Mouse (Mus musculus) layer of hippocampus, postnatal 14 days (tissue): ENCODE measurements around the gene Tor1aip2. TPM values are rescaled to one million over a fixed set of nuclear protein-coding genes. Genes with fewer than 3 reads are reported as not detected.
"Not testable (repeated sequence)": the region's sequence is repeated elsewhere in the genome, so short reads cannot be mapped to it uniquely, and the experiment has no call there.

ENCODE experiments used
- DNase-seq, 2 experiments: peaks; one replicate each; pipeline ENCODE4 v3.0.0; 2021 to 2022; ENCODE audit warnings: low spot score in 2 of 2, mixed read lengths in 1 of 2
- long read RNA-seq, 2 experiments: library from polyadenylated mRNA; stranded (forward); transcript quantifications; one replicate each; pipeline ENCODE4 v2.0.0; 2021
- total RNA-seq, 2 experiments: library from RNA; stranded (reverse); gene quantifications; 2 replicates each; pipeline ENCODE4 v1.2.3; 2021

Gene Tor1aip2
- 10 to 100 TPM; 60.8 to 69.9 TPM for total RNA-seq
- long read RNA-seq, experiment 1, transcript Tor1aip2-202 (2 exons, 2,529 nt) = major isoform, 7 of 28 reads
- long read RNA-seq, experiment 1, transcript Tor1aip2-203 (3 exons, 2,589 nt) = major isoform, 7 of 28 reads
- long read RNA-seq, experiment 1, partial matches to known transcripts = 1 of 28 reads
- long read RNA-seq, experiment 1, other reads (novel, unspliced or antisense) = 10 of 28 reads
- long read RNA-seq, experiment 2, transcript Tor1aip2-203 (3 exons, 2,589 nt) = minor isoform, 7 of 45 reads
- long read RNA-seq, experiment 2, transcript Tor1aip2-202 (2 exons, 2,529 nt) = major isoform, 18 of 45 reads
- long read RNA-seq, experiment 2, partial matches to known transcripts = 3 of 45 reads
- long read RNA-seq, experiment 2, other reads (novel, unspliced or antisense) = 16 of 45 reads

GRCm38 (mm10) chr1:156035269-156035929 lies at the start of gene Tor1aip2:
Tor1aip2 (plus strand) TSS chr1:156035403.
- no peak for DNase-seq

GRCm38 (mm10) chr1:155987625-155988024 lies 47.6 kb upstream of the Tor1aip2 start:
- no peak for DNase-seq

- DNase-seq = no peak
Measured at GRCm38 (mm10) chr1:155989387-155989786, 45.8 kb upstream of the Tor1aip2 start.

- no peak for DNase-seq
Measured at GRCm38 (mm10) chr1:155990391-155990790, 44.8 kb upstream of the Tor1aip2 start.

- DNase-seq = no peak
Measured at GRCm38 (mm10) chr1:155994524-155994923, 40.7 kb upstream of the Tor1aip2 start.

GRCm38 (mm10) chr1:155995612-155996011 lies 39.6 kb upstream of the Tor1aip2 start:
- DNase-seq = no peak

GRCm38 (mm10) chr1:156002366-156002765 lies 32.8 kb upstream of the Tor1aip2 start:
- no peak for DNase-seq

GRCm38 (mm10) chr1:156003201-156003935 lies 31.8 kb upstream of the Tor1aip2 start:
- peak in 1 of 2 experiments; percentile 17 for DNase-seq

- no peak for DNase-seq
Measured at GRCm38 (mm10) chr1:156005906-156006305, 29.3 kb upstream of the Tor1aip2 start.

- no peak for DNase-seq
Measured at GRCm38 (mm10) chr1:156009003-156009402, 26.2 kb upstream of the Tor1aip2 start.

GRCm38 (mm10) chr1:156019800-156020199 lies 15.4 kb upstream of the Tor1aip2 start:
- DNase-seq = no peak

- DNase-seq = no peak
Measured at GRCm38 (mm10) chr1:156020402-156020801, 14.8 kb upstream of the Tor1aip2 start.

- DNase-seq = no peak
Measured at GRCm38 (mm10) chr1:156024831-156025503, 10.2 kb upstream of the Tor1aip2 start.

GRCm38 (mm10) chr1:156027849-156028248 lies 7.4 kb upstream of the Tor1aip2 start:
- no peak for DNase-seq

- no peak for DNase-seq
Measured at GRCm38 (mm10) chr1:156028340-156028975, 6.7 kb upstream of the Tor1aip2 start.

GRCm38 (mm10) chr1:156033921-156034320 lies 1.3 kb upstream of the Tor1aip2 start:
- no peak for DNase-seq

GRCm38 (mm10) chr1:156034661-156035060 lies 542 bp upstream of the Tor1aip2 start:
- DNase-seq = no peak

GRCm38 (mm10) chr1:156035930-156036737 lies 931 bp downstream of the Tor1aip2 start, which contains the start of gene Tor1aip1:
Tor1aip1 (minus strand) TSS chr1:156036480.
- peak; percentile 95 to 98 for DNase-seq

- no peak for DNase-seq
Measured at GRCm38 (mm10) chr1:156037144-156037583, 2.0 kb downstream of the Tor1aip2 start.

- DNase-seq = not testable (repeated sequence)
Measured at GRCm38 (mm10) chr1:156039989-156040388, 4.8 kb downstream of the Tor1aip2 start.
